Mouse (Mus musculus) limb, embryonic 10.5 days (tissue): ENCODE measurements at regions not wholly inside any gene's neighbourhood (a gene's known extent, or its start where the extent isn't known, plus 50 kb on each side); places are given as distances from the start of the nearest gene placed in this dataset.

ENCODE experiments used
- DNase-seq: peaks from one replicate; pipeline ENCODE4 v3.0.0-alpha.2; 2017; ENCODE audit warnings: low spot score
- H3K27ac ChIP-seq: fragments of 300-500 bp; sonication (generic); 2 replicates; pipeline ENCODE4 v1.5.1; 2016; ENCODE audit warnings: mild to moderate bottlenecking
- H3K27me3 ChIP-seq: fragments of 300-500 bp; sonication (generic); 2 replicates; pipeline ENCODE4 v1.6.1; 2016; ENCODE audit warnings: low read depth, mild to moderate bottlenecking; ENCODE audit not compliant: poor library complexity, severe bottlenecking
- H3K36me3 ChIP-seq: fragments of 300-500 bp; sonication (generic); 2 replicates; pipeline ENCODE4 v1.6.1; 2016; ENCODE audit warnings: mild to moderate bottlenecking, moderate library complexity
- H3K4me1 ChIP-seq: fragments of 300-500 bp; sonication (generic); 2 replicates; pipeline ENCODE4 v1.6.1; 2016
- H3K4me3 ChIP-seq: fragments of 300-500 bp; sonication (generic); 2 replicates; pipeline ENCODE4 v1.5.1; 2016; ENCODE audit warnings: mild to moderate bottlenecking, moderate library complexity
- H3K9me3 ChIP-seq: fragments of 300-500 bp; sonication (generic); replicated peaks from 2 replicates; pipeline ENCODE4 v1.6.1; 2016; ENCODE audit warnings: mild to moderate bottlenecking
- WGBS: fragments of 180-500 bp; shearing (Covaris S2); methylation state at CpG from one replicate; pipeline ENCODE4 v1.1.7; 2016; 5-methylcytosine and 5-hydroxymethylcytosine counted together

- H3K27ac ChIP-seq: no peak overlapping the region
- WGBS: 90% methylated on average over 8 of the region's 8 CpGs
- H3K27me3 ChIP-seq: no peaks in the 10 kb centered on the region
- no peaks in the 10 kb centered on the region for H3K36me3 ChIP-seq
- no peak overlapping the region for H3K4me3 ChIP-seq
- H3K9me3 ChIP-seq: no peaks in the 10 kb centered on the region
- no peaks in the 10 kb centered on the region for H3K4me1 ChIP-seq
- DNase-seq: no peak
Observed at GRCm38 (mm10) chr1:154981687-154982086, 97.4 kb upstream of the Cacna1e start.

GRCm38 (mm10) chr1:154975732-154976131, 91.4 kb upstream of the Cacna1e start:
- H3K27ac ChIP-seq: no peak overlapping the region
- H3K4me3 ChIP-seq: no peak overlapping the region
- 87% methylated on average over 4 of the region's 4 CpGs for WGBS
- no peaks in the 10 kb centered on the region for H3K36me3 ChIP-seq
- DNase-seq: no peak
- H3K27me3 ChIP-seq: no peaks in the 10 kb centered on the region
- no peaks in the 10 kb centered on the region for H3K4me1 ChIP-seq
- no peaks in the 10 kb centered on the region for H3K9me3 ChIP-seq

- Histone ChIP-seq H3K27ac (no peak overlapping the region), H3K27me3 (no peaks in the 10 kb centered on the region), H3K4me1 (no peaks in the 10 kb centered on the region), H3K9me3 (no peaks in the 10 kb centered on the region), H3K36me3 (no peaks in the 10 kb centered on the region), H3K4me3 (no peak overlapping the region)
- 87% methylated on average over 4 of the region's 4 CpGs for WGBS
- no peak for DNase-seq
Observed at GRCm38 (mm10) chr1:154961271-154961670, 77.0 kb upstream of the Cacna1e start.

- no peaks in the 10 kb centered on the region for H3K27me3 ChIP-seq
- 0 out of 2 replicates have a peak, but pooled peaks cover 6% of the 10 kb centered on the region for H3K4me1 ChIP-seq
- H3K27ac ChIP-seq: no peak overlapping the region
- H3K36me3 ChIP-seq: no peaks in the 10 kb centered on the region
- H3K4me3 ChIP-seq: no peak overlapping the region
- no peaks in the 10 kb centered on the region for H3K9me3 ChIP-seq
- DNase-seq: no peak
- 65% methylated on average over 5 of the region's 5 CpGs for WGBS
Observed at GRCm38 (mm10) chr1:154956625-154957031, 72.3 kb upstream of the Cacna1e start.

- Histone ChIP-seq H3K4me3 (no peak overlapping the region), H3K27ac (no peak overlapping the region), H3K36me3 (no peaks in the 10 kb centered on the region), H3K9me3 (no peaks in the 10 kb centered on the region), H3K4me1 (0 out of 2 replicates have a peak, but pooled peaks cover 6% of the 10 kb centered on the region), H3K27me3 (no peaks in the 10 kb centered on the region)
- 88% methylated on average over 2 of the region's 2 CpGs for WGBS
- no peak for DNase-seq
Observed at GRCm38 (mm10) chr1:154952679-154953078, 68.4 kb upstream of the Cacna1e start.
